Mouse (Mus musculus) bone marrow, adult 2 months (tissue): Measurements from ENCODE around the gene Fam104a.

Source experiments
- CTCF ChIP-seq: fragments of 200-500 bp; IDR thresholded peaks from 2 replicates; pipeline ENCODE4 v1.5.1; 2011; ENCODE audit warnings: low read length, control low read depth; ENCODE audit not compliant: control insufficient read depth, insufficient read depth
- POLR2A ChIP-seq: fragments of 200-500 bp; IDR thresholded peaks from 2 replicates; pipeline ENCODE4 v1.6.1; 2011; ENCODE audit warnings: low read depth, mild to moderate bottlenecking, control low read depth, low read length, borderline replicate concordance; ENCODE audit not compliant: control insufficient read depth

- TF ChIP-seq CTCF (no peak), POLR2A (no peak)
These were observed 15.7 kb upstream of the Fam104a start for GRCm38 (mm10) chr11:113699643-113700042.
